Mouse (Mus musculus) liver, embryonic 14.5 days (tissue): ENCODE results near the gene Cldn10. TPM values are rescaled to one million over a fixed set of nuclear protein-coding genes. Genes with fewer than 3 reads are reported as not detected.

Experiments used
- ATAC-seq: fragments of 200-750 bp; cut with Nextera tagmentation; 2 replicates; pipeline ENCODE4 v1.8.0; 2017; ENCODE audit warnings: moderate number of reproducible peaks, mild to moderate bottlenecking, moderate library complexity; ENCODE audit not compliant: insufficient read depth
- DNase-seq, 3 experiments: peaks; one replicate each; pipeline ENCODE4 v3.0.0-alpha.2; 2012 to 2013; ENCODE audit warnings: low read depth in 3 of 3, low spot score in 3 of 3
- H3K27ac ChIP-seq: fragments of 300-500 bp; sonication (generic); 2 replicates; pipeline ENCODE4 v1.5.1; 2014; ENCODE audit warnings: moderate library complexity, mild to moderate bottlenecking, control low read depth, inconsistent platforms
- H3K27me3 ChIP-seq: fragments of 300-500 bp; sonication (generic); 2 replicates; pipeline ENCODE4 v1.6.1; 2014; ENCODE audit warnings: mild to moderate bottlenecking, low read length, moderate library complexity; ENCODE audit not compliant: control insufficient read depth, insufficient read depth
- H3K36me3 ChIP-seq: fragments of 300-500 bp; sonication (generic); replicated peaks from 2 replicates; pipeline ENCODE4 v1.6.1; 2014; ENCODE audit warnings: low read depth; ENCODE audit not compliant: control insufficient read depth, insufficient read depth
- H3K4me1 ChIP-seq, 2 experiments: fragments of 200-500 bp in 1 of 2; fragments of 300-500 bp in 1 of 2; sonication (generic) in 1 of 2; replicated peaks; 2 replicates each; pipeline ENCODE4 v1.6.1; 2012 to 2014; ENCODE audit warnings: antibody characterized with exemption in 1 of 2, inconsistent platforms in 1 of 2, low read length in 1 of 2; ENCODE audit not compliant: control insufficient read depth in 2 of 2, insufficient read depth in 2 of 2
- H3K4me2 ChIP-seq: fragments of 300-500 bp; sonication (generic); 2 replicates; pipeline ENCODE4 v1.6.1; 2014; ENCODE audit warnings: low read depth, mild to moderate bottlenecking, control low read depth, moderate library complexity
- H3K4me3 ChIP-seq, 2 experiments: fragments of 200-500 bp in 1 of 2; fragments of 300-500 bp in 1 of 2; sonication (generic) in 1 of 2; 2 replicates each; pipeline ENCODE4 v1.5.1; 2012 to 2014; ENCODE audit warnings: low read depth in 2 of 2, low read length in 2 of 2, mild to moderate bottlenecking in 2 of 2, control low read depth in 1 of 2, inconsistent platforms in 1 of 2, moderate library complexity in 1 of 2; ENCODE audit not compliant: insufficient read depth in 1 of 2
- H3K9ac ChIP-seq: fragments of 300-500 bp; sonication (generic); replicated peaks from 2 replicates; pipeline ENCODE4 v1.6.1; 2014; ENCODE audit warnings: mild to moderate bottlenecking, control low read depth, moderate library complexity
- H3K9me3 ChIP-seq: fragments of 300-500 bp; sonication (generic); 2 replicates; pipeline ENCODE4 v1.6.1; 2016; ENCODE audit warnings: low read length, mixed read lengths; ENCODE audit not compliant: control insufficient read depth
- CTCF ChIP-seq: IDR thresholded peaks from 2 replicates; pipeline ENCODE4 v1.5.1; 2016; ENCODE audit warnings: antibody characterized with exemption, low read depth, control low read depth
- EP300 ChIP-seq: IDR thresholded peaks from 2 replicates; pipeline ENCODE4 v1.6.1; 2016; ENCODE audit warnings: antibody characterized with exemption, low read depth
- WGBS: fragments of 180-500 bp; shearing (Covaris S2); extraction: QIAGEN DNeasy Blood & Tissue Kit; methylation state at CpG from one replicate; pipeline ENCODE4 v1.1.7; 2014; ENCODE audit not compliant: insufficient replicate concordance; 5-methylcytosine and 5-hydroxymethylcytosine counted together
- polyA plus RNA-seq, 2 experiments: library from polyadenylated mRNA; depleted of rRNA in 1 of 2; stranded (reverse) in 1 of 2; unstranded in 1 of 2; fragments of >200 nt; fragmentation: Nextera tagmentation in 1 of 2; extraction: Ambion mirVana in 1 of 2; gene quantifications; 2 replicates each; pipeline versions ENCODE4 v1.2.1 to v1.2.3; 2012 to 2014

Cldn10 gene
- polyA plus RNA-seq, 2 experiments, result 0.06 to 0.51 TPM

GRCm38 (mm10) chr14:118920654-118921053, 132.9 kb downstream of the Cldn10 start:
- Histone ChIP-seq H3K36me3 (no peaks in the 10 kb centered on the region), H3K9ac (no peak overlapping the region), H3K9me3 (no peaks in the 10 kb centered on the region), H3K27ac (no peak overlapping the region), H3K27me3 (peaks cover 53% of the 10 kb centered on the region), H3K4me1 (no peaks in the 10 kb centered on the region), H3K4me3 (no peak overlapping the region), H3K4me2 (no peak overlapping the region)
- DNase-seq, result no peak
- TF ChIP-seq EP300, result no peak
- TF ChIP-seq CTCF, result no peak
- 57% methylated on average over 7 of the region's 7 CpGs for WGBS
- no peak for ATAC-seq

- Histone ChIP-seq H3K4me2 (peak overlapping the region; percentile 46), H3K9me3 (no peaks in the 10 kb centered on the region), H3K27ac (no peak overlapping the region), H3K4me1 (no peaks in the 10 kb centered on the region), H3K36me3 (no peaks in the 10 kb centered on the region), H3K27me3 (peaks cover 61% of the 10 kb centered on the region), H3K9ac (no peak overlapping the region), H3K4me3 (peak overlapping the region in 1 of 2 experiments; percentile 23; a peak in 1 of 4 replicates)
- DNase-seq, result no peak
- 20% methylated on average over 22 of the region's 22 CpGs for WGBS
- TF ChIP-seq EP300 (no peak), CTCF (no peak)
- no peak for ATAC-seq
Observed at GRCm38 (mm10) chr14:118922251-118922650, 134.5 kb downstream of the Cldn10 start.

GRCm38 (mm10) chr14:118922667-118923184, 135.0 kb downstream of the Cldn10 start:
- no peak overlapping the region for H3K9ac ChIP-seq
- no peak overlapping the region for H3K27ac ChIP-seq
- no peak for ATAC-seq
- no peaks in the 10 kb centered on the region for H3K36me3 ChIP-seq
- WGBS, result under 1% methylated on average over 42 of the region's 47 CpGs
- no peak for TF ChIP-seq EP300
- no peak for TF ChIP-seq CTCF
- no peaks in the 10 kb centered on the region for H3K4me1 ChIP-seq
- H3K4me2 ChIP-seq, result peak overlapping the region; percentile 46
- H3K9me3 ChIP-seq, result no peaks in the 10 kb centered on the region
- peaks cover 61% of the 10 kb centered on the region for H3K27me3 ChIP-seq
- DNase-seq, result no peak
- H3K4me3 ChIP-seq, result peak overlapping the region in 1 of 2 experiments; percentile 23; a peak in 2 of 4 replicates

Other genes with a start within 250 kb of the Cldn10 start
- 1.0 and 1.4 TPM in 2 replicates for gene Abcc4, start 81.7 kb upstream of the Cldn10 start, polyA plus RNA-seq (2012; rRNA removed)
- gene Abcc4, start 81.7 kb upstream of the Cldn10 start, polyA plus RNA-seq (2014; fragmentation: Nextera tagmentation; extraction: Ambion mirVana), result 1.9 and 2.3 TPM in 2 replicates
- gene Dzip1, start 137.6 kb downstream of the Cldn10 start, polyA plus RNA-seq (2012; rRNA removed), result 1.0 and 1.5 TPM in 2 replicates
- 1.4 and 1.9 TPM in 2 replicates for gene Dzip1, start 137.6 kb downstream of the Cldn10 start, polyA plus RNA-seq (2014; fragmentation: Nextera tagmentation; extraction: Ambion mirVana)
- gene Dnajc3, start 150.1 kb downstream of the Cldn10 start, polyA plus RNA-seq (2012; rRNA removed), result 8.0 and 12.7 TPM in 2 replicates
- 28.3 and 29.7 TPM in 2 replicates for gene Dnajc3, start 150.1 kb downstream of the Cldn10 start, polyA plus RNA-seq (2014; fragmentation: Nextera tagmentation; extraction: Ambion mirVana)